Mouse (Mus musculus) urinary bladder, postnatal 14 days (tissue): Measurements from ENCODE around the gene Slc30a4.

Source experiments
- DNase-seq: peaks from one replicate; pipeline ENCODE4 v3.0.0; 2021; ENCODE audit warnings: low spot score

Gene Slc30a4

GRCm38 (mm10) chr2:122675126-122675525 lies 27.3 kb downstream of the Slc30a4 start:
- DNase-seq = no peak

GRCm38 (mm10) chr2:122672841-122673240 lies 29.6 kb downstream of the Slc30a4 start:
- DNase-seq = no peak

GRCm38 (mm10) chr2:122671714-122672113 lies 30.7 kb downstream of the Slc30a4 start:
- no peak for DNase-seq

GRCm38 (mm10) chr2:122667856-122668255 lies 34.6 kb downstream of the Slc30a4 start:
- peak; percentile 32 for DNase-seq

- DNase-seq = peak; percentile 55
These were observed 36.2 kb downstream of the Slc30a4 start for GRCm38 (mm10) chr2:122665973-122666875.

GRCm38 (mm10) chr2:122665253-122665972 lies 37.0 kb downstream of the Slc30a4 start:
- no peak for DNase-seq

GRCm38 (mm10) chr2:122659825-122660224 lies 42.6 kb downstream of the Slc30a4 start:
- DNase-seq = no peak

GRCm38 (mm10) chr2:122657707-122658524 lies 44.5 kb downstream of the Slc30a4 start:
- no peak for DNase-seq

- DNase-seq = no peak
These were observed 45.7 kb downstream of the Slc30a4 start for GRCm38 (mm10) chr2:122656767-122657166.

- DNase-seq = no peak
These were observed 46.4 kb downstream of the Slc30a4 start for GRCm38 (mm10) chr2:122656052-122656451.

GRCm38 (mm10) chr2:122652096-122653084 lies 50.1 kb downstream of the Slc30a4 start:
- DNase-seq = no peak

GRCm38 (mm10) chr2:122638673-122639072 lies 63.8 kb downstream of the Slc30a4 start:
- DNase-seq = no peak

- no peak for DNase-seq
These were observed 64.4 kb downstream of the Slc30a4 start for GRCm38 (mm10) chr2:122638029-122638428.

GRCm38 (mm10) chr2:122637526-122637997 lies 64.9 kb downstream of the Slc30a4 start:
- DNase-seq = peak; percentile 77

GRCm38 (mm10) chr2:122636686-122637085 lies 65.8 kb downstream of the Slc30a4 start, which contains the start of gene AA467197:
TSS of gene AA467197 (plus strand) at chr2:122636986.
- no peak for DNase-seq
